ENCODE assay signal across 20 mouse cellular contexts in genomic region chr8:83066846-83067245, GRCm38 (mm10).
DNase-seq lines count a peak whose midpoint lies in the region; ATAC-seq and TF ChIP-seq lines count a peak whose summit lies in the region.
"Had no signal": no experiment of that assay in that cellular context is flagged by ENCODE, and none has a peak within 500 bp of the region (broad histone marks: within the 10 kb centered on the region; RNA-seq: fewer than 3 reads in every experiment).

No protein-coding gene starts in this region.

- no peak for TF ChIP-seq CTCF in gastrocnemius, adult 2 months (IDR thresholded peaks at IDR 0.05)
- TF ChIP-seq CTCF in liver, adult 2 months (IDR thresholded peaks at IDR 0.05; ENCODE audit: low read depth, low read length), result no peak
- no peak for TF ChIP-seq CTCF in liver, postnatal 0 days (IDR thresholded peaks at IDR 0.05; ENCODE audit: low read depth)

- H3K36me3 ChIP-seq in liver, adult 2 months (ENCODE audit: control insufficient read depth, insufficient read depth, low read length), result no peaks in the 10 kb centered on the region
- no peaks in the 10 kb centered on the region for H3K36me3 ChIP-seq in liver, postnatal 0 days (replicated peaks; ENCODE audit: insufficient read depth, low read length)
- H3K36me3 ChIP-seq: embryonic facial prominence, embryonic 10.5 days; heart, embryonic 12.5 days; hindbrain, embryonic 12.5 days had no signal

- peak overlapping the region; percentile 90 for H3K27ac ChIP-seq in gastrocnemius, adult 2 months
- no peak overlapping the region for H3K27ac ChIP-seq in liver, adult 2 months (replicated peaks; ENCODE audit: insufficient read depth, low read depth, low read length)
- no peak overlapping the region for H3K27ac ChIP-seq in liver, postnatal 0 days (ENCODE audit: low read depth)
- H3K27ac ChIP-seq: embryonic facial prominence, embryonic 10.5 days; hindbrain, embryonic 12.5 days had no signal

- H3K9ac ChIP-seq in liver, adult 2 months (ENCODE audit: low read depth, low read length), result no peak overlapping the region
- H3K9ac ChIP-seq in liver, postnatal 0 days (replicated peaks), result no peak overlapping the region
- H3K9ac ChIP-seq: heart, embryonic 12.5 days; hindbrain, embryonic 12.5 days had no signal

- no peaks in the 10 kb centered on the region for H3K79me2 ChIP-seq in liver, adult 2 months (ENCODE audit: control insufficient read depth, insufficient read depth, low read length)

- H3K4me1 ChIP-seq in liver, adult 2 months (ENCODE audit: control insufficient read depth, insufficient read depth, low read length), result no peaks in the 10 kb centered on the region
- H3K4me1 ChIP-seq in liver, postnatal 0 days (ENCODE audit: insufficient read depth), result no peaks in the 10 kb centered on the region
- H3K4me1 ChIP-seq: heart, embryonic 12.5 days; hindbrain, embryonic 12.5 days had no signal

- TF ChIP-seq POLR2A in liver, adult 2 months (IDR thresholded peaks at IDR 0.05; ENCODE audit: extremely low read depth, insufficient read depth, low read length), result no peak

- no peak overlapping the region for H3K4me3 ChIP-seq in gastrocnemius, adult 2 months
- no peak overlapping the region for H3K4me3 ChIP-seq in liver, adult 2 months (ENCODE audit: insufficient read depth, low read depth, low read length)
- H3K4me3 ChIP-seq in liver, postnatal 0 days (ENCODE audit: low read depth, low read length), result no peak overlapping the region
- H3K4me3 ChIP-seq: embryonic facial prominence, embryonic 10.5 days; heart, embryonic 12.5 days; hindbrain, embryonic 12.5 days had no signal

- no peak for TF ChIP-seq EP300 in liver, postnatal 0 days (IDR thresholded peaks at IDR 0.05; ENCODE audit: low read depth)

- no peak for ATAC-seq in liver, postnatal 0 days
- ATAC-seq in hematopoietic stem cell, adult 5-6 weeks (replicated peaks in 1 of 2; ENCODE audit: insufficient read depth in 1 of 2, low FRiP score in 2 of 2, low TSS enrichment in 1 of 2, low read depth in 1 of 2, poor library complexity in 2 of 2, severe bottlenecking in 2 of 2), result peak; percentile 73 to 74; a peak in 3 of 4 replicates
- ATAC-seq: forebrain, embryonic 14.5 days; hindbrain, embryonic 16.5 days; inflammation-experienced regulatory T-cells, adult 6 months; intestine, postnatal 0 days had no signal

- H3K4me2 ChIP-seq in liver, postnatal 0 days (ENCODE audit: low read depth, low read length), result no peak overlapping the region
- H3K4me2 ChIP-seq: heart, embryonic 12.5 days; hindbrain, embryonic 12.5 days had no signal

- 71% methylated on average over 3 of the region's 3 CpGs for WGBS in liver, adult 2 months
- WGBS in liver, postnatal 0 days (ENCODE audit: insufficient replicate concordance), result 47% methylated on average over 3 of the region's 3 CpGs

- intact Hi-C loops in gastrocnemius, adult 2 months (cut with DNase I), result no loop called here

- no peaks in the 10 kb centered on the region for H3K9me3 ChIP-seq in liver, postnatal 0 days (ENCODE audit: low read length)
- H3K9me3 ChIP-seq: embryonic facial prominence, embryonic 10.5 days; heart, embryonic 12.5 days; hindbrain, embryonic 12.5 days had no signal

- DNase-seq in gastrocnemius, adult 2 months, result no peak
- no peak for DNase-seq in gastrocnemius, postnatal 25 days
- peak; percentile 14 for DNase-seq in liver, adult 2 months (ENCODE audit: extremely low read depth, low read depth, low spot score)
- DNase-seq in liver, postnatal 0 days, result no peak
- no peak for DNase-seq in kidney, postnatal 10 days
- DNase-seq in adrenal gland, adult 8-10 months, result no peak
- no peak for DNase-seq in adrenal gland, postnatal 4 days (ENCODE audit: low spot score in 2 of 2)
- DNase-seq: adrenal gland, postnatal 25 days; cerebellum, adult 18-20 months; cerebellum, adult 9-11 months; cerebellum, postnatal 36 days; gastrocnemius, postnatal 14 days had no signal

- H3K27me3 ChIP-seq in liver, adult 2 months (ENCODE audit: control insufficient read depth, insufficient read depth, low read length), result no peaks in the 10 kb centered on the region
- H3K27me3 ChIP-seq in liver, postnatal 0 days (ENCODE audit: insufficient read depth, low read length), result no peaks in the 10 kb centered on the region
- H3K27me3 ChIP-seq: heart, embryonic 12.5 days; hindbrain, embryonic 12.5 days had no signal
